Mouse (Mus musculus) olfactory bulb, adult 2 months (tissue): ENCODE measurements around the gene Trpm3.

Experiments
- CTCF ChIP-seq: fragments of 200-500 bp; IDR thresholded peaks from 2 replicates; pipeline ENCODE4 v1.5.1; 2012; ENCODE audit warnings: low read depth, mild to moderate bottlenecking, low read length, moderate library complexity; ENCODE audit not compliant: insufficient read depth
- POLR2A ChIP-seq: fragments of 200-500 bp; IDR thresholded peaks from 2 replicates; pipeline ENCODE4 v1.6.1; 2012; ENCODE audit warnings: mild to moderate bottlenecking, low read depth, low read length, moderate library complexity; ENCODE audit not compliant: insufficient read depth

DNA sequence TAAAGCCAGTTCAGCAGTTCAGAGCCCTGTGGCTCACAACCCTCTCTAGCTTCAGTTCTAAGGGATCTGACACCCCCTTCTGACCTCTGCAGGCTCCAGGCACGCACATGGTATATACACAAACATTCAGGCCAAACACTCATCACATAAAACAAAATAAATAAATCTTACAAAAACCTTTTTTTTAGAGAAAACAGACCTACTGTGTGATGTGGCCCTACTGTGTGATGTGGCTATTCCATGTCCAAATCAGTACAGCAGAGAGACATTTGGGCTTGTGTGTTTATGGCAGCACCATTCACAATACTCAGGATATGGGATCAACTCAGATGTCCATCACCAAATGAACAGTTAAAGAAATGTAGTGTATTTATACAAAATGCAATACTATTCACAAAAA, 741.4 kb downstream of the Trpm3 start:
- TF ChIP-seq CTCF (no peak), POLR2A (no peak)
